Comparison of ENCODE assay signal across 13 mouse cellular contexts in genomic region chr17:14993139-14993832, GRCm38 (mm10). TPM values are rescaled to one million over a fixed set of nuclear protein-coding genes. Genes with fewer than 3 reads are reported as not detected.
DNase-seq lines count a peak whose midpoint lies in the region; ATAC-seq lines count a peak whose summit lies in the region.
"Not testable (repeated sequence)": the region's sequence is repeated elsewhere in the genome, so short reads cannot be mapped to it uniquely, and the experiment has no call there.
"Had no signal": no experiment of that assay in that cellular context is flagged by ENCODE, and none has a peak within 500 bp of the region (broad histone marks: within the 10 kb centered on the region; RNA-seq: fewer than 3 reads in every experiment).

No protein-coding gene starts in this region.

- H3K4me1 ChIP-seq in heart, embryonic 11.5 days (ENCODE audit: control insufficient read depth, insufficient read depth, low read length); hindbrain, embryonic 14.5 days (replicated peaks; ENCODE audit: control insufficient read depth, insufficient read depth, low read length); kidney, embryonic 16.5 days (ENCODE audit: insufficient read depth, low read length); liver, embryonic 15.5 days (replicated peaks); midbrain, embryonic 12.5 days; neural tube, embryonic 15.5 days: not testable (repeated sequence)

- H3K27me3 ChIP-seq in heart, embryonic 11.5 days (ENCODE audit: control insufficient read depth, insufficient read depth, low read length); hindbrain, embryonic 14.5 days (ENCODE audit: control insufficient read depth, insufficient read depth, low read length); kidney, embryonic 16.5 days (ENCODE audit: insufficient read depth, low read length); liver, embryonic 15.5 days; midbrain, embryonic 12.5 days; neural tube, embryonic 15.5 days (replicated peaks): not testable (repeated sequence)

- H3K4me2 ChIP-seq in heart, embryonic 11.5 days; hindbrain, embryonic 14.5 days (replicated peaks); kidney, embryonic 16.5 days (replicated peaks; ENCODE audit: low read depth, low read length); liver, embryonic 15.5 days; midbrain, embryonic 12.5 days (replicated peaks); neural tube, embryonic 15.5 days: not testable (repeated sequence)

- peak; percentile 59 for ATAC-seq in CD4-positive, CD25-positive, alpha-beta regulatory T cell, adult 4 months
- ATAC-seq in erythroblast, adult 5-6 weeks (replicated peaks; ENCODE audit: low FRiP score, poor library complexity, severe bottlenecking): peak; percentile 27
- peak; percentile 78 for ATAC-seq in heart, embryonic 11.5 days (replicated peaks; ENCODE audit: insufficient number of reproducible peaks, low FRiP score, low TSS enrichment)
- ATAC-seq in hindbrain, embryonic 14.5 days (ENCODE audit: low FRiP score): peak; percentile 93
- ATAC-seq in kidney, embryonic 16.5 days (ENCODE audit: low FRiP score, low TSS enrichment): peak; percentile 89
- peak; percentile 58 for ATAC-seq in liver, embryonic 15.5 days (ENCODE audit: insufficient read depth)
- peak; percentile 93 for ATAC-seq in midbrain, embryonic 12.5 days (ENCODE audit: low FRiP score, low read depth)
- ATAC-seq in neural tube, embryonic 15.5 days (ENCODE audit: low FRiP score): peak; percentile 93

- not testable (repeated sequence) for H3K36me3 ChIP-seq in heart, embryonic 11.5 days (ENCODE audit: control insufficient read depth, insufficient read depth, low read length); hindbrain, embryonic 14.5 days (replicated peaks; ENCODE audit: control insufficient read depth, insufficient read depth); kidney, embryonic 16.5 days (ENCODE audit: insufficient read depth, low read length); liver, embryonic 15.5 days (replicated peaks); midbrain, embryonic 12.5 days; neural tube, embryonic 15.5 days

- not testable (repeated sequence) for H3K9me3 ChIP-seq in heart, embryonic 11.5 days (replicated peaks; ENCODE audit: control insufficient read depth, low read length); hindbrain, embryonic 14.5 days (ENCODE audit: control insufficient read depth, low read length); kidney, embryonic 16.5 days (ENCODE audit: low read length); liver, embryonic 15.5 days (replicated peaks); midbrain, embryonic 12.5 days; neural tube, embryonic 15.5 days (replicated peaks)

- H3K9ac ChIP-seq in heart, embryonic 11.5 days (ENCODE audit: low read depth, low read length); hindbrain, embryonic 14.5 days; kidney, embryonic 16.5 days (replicated peaks; ENCODE audit: low read length); liver, embryonic 15.5 days; midbrain, embryonic 12.5 days (replicated peaks); neural tube, embryonic 15.5 days (replicated peaks): not testable (repeated sequence)

- no CpG with 5 or more reads among the region's 47 CpGs for WGBS in heart, embryonic 11.5 days (ENCODE audit: insufficient replicate concordance)
- no CpG with 5 or more reads among the region's 47 CpGs for WGBS in hindbrain, embryonic 14.5 days
- WGBS in kidney, embryonic 16.5 days: no CpG with 5 or more reads among the region's 47 CpGs
- WGBS in liver, embryonic 15.5 days (ENCODE audit: insufficient replicate concordance): no CpG with 5 or more reads among the region's 47 CpGs
- no CpG with 5 or more reads among the region's 47 CpGs for WGBS in midbrain, embryonic 12.5 days
- WGBS in neural tube, embryonic 15.5 days: no CpG with 5 or more reads among the region's 47 CpGs

- not testable (repeated sequence) for DNase-seq in hindbrain, embryonic 14.5 days (ENCODE audit: low spot score)

- not testable (repeated sequence) for H3K4me3 ChIP-seq in heart, embryonic 11.5 days (ENCODE audit: low read depth, low read length); hindbrain, embryonic 14.5 days (replicated peaks; ENCODE audit: low read length); kidney, embryonic 16.5 days (ENCODE audit: low read length); liver, embryonic 15.5 days (replicated peaks); midbrain, embryonic 12.5 days; neural tube, embryonic 15.5 days (replicated peaks)

- H3K27ac ChIP-seq in heart, embryonic 11.5 days (ENCODE audit: low read depth, low read length); hindbrain, embryonic 14.5 days; kidney, embryonic 16.5 days (ENCODE audit: low read length); liver, embryonic 15.5 days (replicated peaks); midbrain, embryonic 12.5 days (replicated peaks); neural tube, embryonic 15.5 days (replicated peaks): not testable (repeated sequence)

RNA-seq across cellular contexts. Expression of gene Gm3417, which starts 14.7 kb away (rescaled TPM):
- not detected for polyA plus RNA-seq in CD4-positive, CD25-positive, alpha-beta regulatory T cell, adult 4 months (2017; shearing (Covaris generic))
- total RNA-seq in erythroblast, adult 5-6 weeks (2015; ENCODE audit: low replicate concordance): not detected in 2 replicates
- not detected in 2 replicates for total RNA-seq in erythroblast, adult 5-6 weeks (2017; ENCODE audit: low replicate concordance)
- not detected in 2 replicates for polyA plus RNA-seq in heart, embryonic 11.5 days (2014; fragmentation: Nextera tagmentation; extraction: Ambion mirVana)
- polyA plus RNA-seq in hindbrain, embryonic 14.5 days (2014; fragmentation: Nextera tagmentation; extraction: Ambion mirVana): 0.71 TPM in 1 of 2 replicates, not detected in the other
- polyA plus RNA-seq in kidney, embryonic 16.5 days (2015; fragmentation: Nextera tagmentation; extraction: Ambion mirVana): 0.73 TPM in 1 of 2 replicates, not detected in the other
- polyA plus RNA-seq in liver, embryonic 15.5 days (2015; fragmentation: Nextera tagmentation; extraction: Ambion mirVana): 0.53 and 0.91 TPM in 2 replicates
- 1.0 and 1.2 TPM in 2 replicates for polyA plus RNA-seq in midbrain, embryonic 12.5 days (2016; fragmentation: Nextera tagmentation; extraction: Ambion mirVana)
- polyA plus RNA-seq in neural tube, embryonic 15.5 days (2015; fragmentation: Nextera tagmentation; extraction: Ambion mirVana): not detected in 2 replicates
- total RNA-seq: adrenal gland, postnatal 10 days; layer of hippocampus, postnatal 25 days; left cerebral cortex, postnatal 4 days had no signal
- polyA plus RNA-seq: hindbrain, embryonic 10.5 days; macrophage had no signal

RNA-seq across cellular contexts. Expression of gene 9030025P20Rik, which starts 15.0 kb away (rescaled TPM):
- 10 to 100 TPM; 19.6 to 31.8 TPM for polyA plus RNA-seq in CD4-positive, CD25-positive, alpha-beta regulatory T cell, adult 4 months (2017; shearing (Covaris generic))
- total RNA-seq in erythroblast, adult 5-6 weeks (2015; ENCODE audit: low replicate concordance): 0.96 and 1.3 TPM in 2 replicates
- 0.94 and 3.1 TPM in 2 replicates for total RNA-seq in erythroblast, adult 5-6 weeks (2017; ENCODE audit: low replicate concordance)
- polyA plus RNA-seq in heart, embryonic 11.5 days (2014; fragmentation: Nextera tagmentation; extraction: Ambion mirVana): 6.6 and 7.2 TPM in 2 replicates
- 4.2 and 7.5 TPM in 2 replicates for polyA plus RNA-seq in hindbrain, embryonic 14.5 days (2014; fragmentation: Nextera tagmentation; extraction: Ambion mirVana)
- 8.8 and 11.2 TPM in 2 replicates for polyA plus RNA-seq in kidney, embryonic 16.5 days (2015; fragmentation: Nextera tagmentation; extraction: Ambion mirVana)
- 3.7 and 5.1 TPM in 2 replicates for polyA plus RNA-seq in liver, embryonic 15.5 days (2015; fragmentation: Nextera tagmentation; extraction: Ambion mirVana)
- 14.0 and 14.8 TPM in 2 replicates for polyA plus RNA-seq in midbrain, embryonic 12.5 days (2016; fragmentation: Nextera tagmentation; extraction: Ambion mirVana)
- 6.5 and 8.7 TPM in 2 replicates for polyA plus RNA-seq in neural tube, embryonic 15.5 days (2015; fragmentation: Nextera tagmentation; extraction: Ambion mirVana)

RNA-seq across cellular contexts. Expression of gene Gm3435, which starts 16.7 kb away (rescaled TPM):
- 10 to 100 TPM in 1 of 2 experiments, 1 to 10 TPM in 1; 9.3 to 14.1 TPM for polyA plus RNA-seq in CD4-positive, CD25-positive, alpha-beta regulatory T cell, adult 4 months (2017; shearing (Covaris generic))
- not detected in 2 replicates for total RNA-seq in erythroblast, adult 5-6 weeks (2015; ENCODE audit: low replicate concordance)
- total RNA-seq in erythroblast, adult 5-6 weeks (2017; ENCODE audit: low replicate concordance): 2.1 and 6.7 TPM in 2 replicates
- 3.6 and 4.1 TPM in 2 replicates for polyA plus RNA-seq in heart, embryonic 11.5 days (2014; fragmentation: Nextera tagmentation; extraction: Ambion mirVana)
- 4.3 and 4.6 TPM in 2 replicates for polyA plus RNA-seq in hindbrain, embryonic 14.5 days (2014; fragmentation: Nextera tagmentation; extraction: Ambion mirVana)
- 8.7 and 9.1 TPM in 2 replicates for polyA plus RNA-seq in kidney, embryonic 16.5 days (2015; fragmentation: Nextera tagmentation; extraction: Ambion mirVana)
- polyA plus RNA-seq in liver, embryonic 15.5 days (2015; fragmentation: Nextera tagmentation; extraction: Ambion mirVana): 2.5 and 3.4 TPM in 2 replicates
- polyA plus RNA-seq in midbrain, embryonic 12.5 days (2016; fragmentation: Nextera tagmentation; extraction: Ambion mirVana): 12.3 and 14.5 TPM in 2 replicates
- 6.2 and 6.4 TPM in 2 replicates for polyA plus RNA-seq in neural tube, embryonic 15.5 days (2015; fragmentation: Nextera tagmentation; extraction: Ambion mirVana)

RNA-seq across cellular contexts. Expression of gene Phf10, which starts 32.2 kb away (rescaled TPM):
- polyA plus RNA-seq in CD4-positive, CD25-positive, alpha-beta regulatory T cell, adult 4 months (2017; shearing (Covaris generic)): 10 to 100 TPM in 1 of 2 experiments, 1 to 10 TPM in 1; 7.3 to 12.7 TPM
- total RNA-seq in erythroblast, adult 5-6 weeks (2015; ENCODE audit: low replicate concordance): 88.6 and 101 TPM in 2 replicates
- 42.1 and 49.3 TPM in 2 replicates for total RNA-seq in erythroblast, adult 5-6 weeks (2017; ENCODE audit: low replicate concordance)
- 29.4 and 36.7 TPM in 2 replicates for polyA plus RNA-seq in heart, embryonic 11.5 days (2014; fragmentation: Nextera tagmentation; extraction: Ambion mirVana)
- polyA plus RNA-seq in hindbrain, embryonic 14.5 days (2014; fragmentation: Nextera tagmentation; extraction: Ambion mirVana): 19.7 and 22.6 TPM in 2 replicates
- 28.0 and 28.7 TPM in 2 replicates for polyA plus RNA-seq in kidney, embryonic 16.5 days (2015; fragmentation: Nextera tagmentation; extraction: Ambion mirVana)
- polyA plus RNA-seq in liver, embryonic 15.5 days (2015; fragmentation: Nextera tagmentation; extraction: Ambion mirVana): 93.2 and 105 TPM in 2 replicates
- 23.4 and 23.7 TPM in 2 replicates for polyA plus RNA-seq in midbrain, embryonic 12.5 days (2016; fragmentation: Nextera tagmentation; extraction: Ambion mirVana)
- polyA plus RNA-seq in neural tube, embryonic 15.5 days (2015; fragmentation: Nextera tagmentation; extraction: Ambion mirVana): 13.9 and 19.6 TPM in 2 replicates

RNA-seq across cellular contexts. Expression of gene Ermard, which starts 47.7 kb away (rescaled TPM):
- 100 to 1,000 TPM; 128 to 152 TPM for polyA plus RNA-seq in CD4-positive, CD25-positive, alpha-beta regulatory T cell, adult 4 months (2017; shearing (Covaris generic))
- 35.0 and 43.1 TPM in 2 replicates for total RNA-seq in erythroblast, adult 5-6 weeks (2015; ENCODE audit: low replicate concordance)
- 17.9 and 28.6 TPM in 2 replicates for total RNA-seq in erythroblast, adult 5-6 weeks (2017; ENCODE audit: low replicate concordance)
- polyA plus RNA-seq in heart, embryonic 11.5 days (2014; fragmentation: Nextera tagmentation; extraction: Ambion mirVana): 61.0 and 62.8 TPM in 2 replicates
- 68.0 and 70.8 TPM in 2 replicates for polyA plus RNA-seq in hindbrain, embryonic 14.5 days (2014; fragmentation: Nextera tagmentation; extraction: Ambion mirVana)
- polyA plus RNA-seq in kidney, embryonic 16.5 days (2015; fragmentation: Nextera tagmentation; extraction: Ambion mirVana): 79.6 and 93.2 TPM in 2 replicates
- 22.4 and 23.9 TPM in 2 replicates for polyA plus RNA-seq in liver, embryonic 15.5 days (2015; fragmentation: Nextera tagmentation; extraction: Ambion mirVana)
- polyA plus RNA-seq in midbrain, embryonic 12.5 days (2016; fragmentation: Nextera tagmentation; extraction: Ambion mirVana): 111 and 115 TPM in 2 replicates
- 82.5 and 88.8 TPM in 2 replicates for polyA plus RNA-seq in neural tube, embryonic 15.5 days (2015; fragmentation: Nextera tagmentation; extraction: Ambion mirVana)

Comparison
In these comparisons a context has a peak if more than half of its experiments do, and no peak if none do; other contexts are left out.
1. ATAC-seq: peak in every context shown above with its lines; median percentile 93 in hindbrain, embryonic 14.5 days; 93 in midbrain, embryonic 12.5 days; 93 in neural tube, embryonic 15.5 days; 89 in kidney, embryonic 16.5 days; 78 in heart, embryonic 11.5 days; 59 in CD4-positive, CD25-positive, alpha-beta regulatory T cell, adult 4 months; 58 in liver, embryonic 15.5 days; 27 in erythroblast, adult 5-6 weeks.